Mouse (Mus musculus): ENCODE results near the gene Plch2.

DNA sequence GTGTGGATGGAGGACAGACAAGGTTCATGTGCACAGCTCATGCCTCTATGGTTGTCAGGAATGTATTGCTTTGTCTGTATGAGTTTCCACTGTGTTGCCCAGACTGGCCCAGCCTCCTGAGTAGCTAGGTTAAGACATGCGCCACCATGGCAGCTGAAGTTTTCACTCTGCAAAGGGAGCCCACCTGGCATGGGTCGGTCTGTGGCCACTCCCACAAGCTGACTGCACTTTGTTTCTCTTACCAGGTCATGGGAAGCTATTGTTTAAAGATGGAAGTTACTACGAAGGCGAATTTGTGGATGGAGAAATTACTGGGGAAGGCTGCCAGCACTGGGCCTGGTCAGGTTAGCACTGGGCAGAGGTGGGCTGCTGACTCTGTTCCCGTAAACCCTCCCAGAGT lies 32.7 kb upstream of the Plch2 start:
- TF ChIP-seq CTCF (conservative IDR thresholded peaks at IDR 0.05; ENCODE audit: low read length) (no peak), POU5F1 (IDR thresholded peaks at IDR 0.05; ENCODE audit: borderline replicate concordance, low read length) (no peak), NANOG (IDR thresholded peaks at IDR 0.05; ENCODE audit: borderline replicate concordance, low read length) (no peak)

All from E14TG2a.4 (cell line).